Mouse (Mus musculus) R1 (cell line): ENCODE results near the gene Pde6h.

ENCODE experiments used
- DNase-seq: peaks from one replicate; pipeline ENCODE4 v3.0.0-alpha.2; 2018; ENCODE audit warnings: low read depth, low spot score

Pde6h gene

DNA sequence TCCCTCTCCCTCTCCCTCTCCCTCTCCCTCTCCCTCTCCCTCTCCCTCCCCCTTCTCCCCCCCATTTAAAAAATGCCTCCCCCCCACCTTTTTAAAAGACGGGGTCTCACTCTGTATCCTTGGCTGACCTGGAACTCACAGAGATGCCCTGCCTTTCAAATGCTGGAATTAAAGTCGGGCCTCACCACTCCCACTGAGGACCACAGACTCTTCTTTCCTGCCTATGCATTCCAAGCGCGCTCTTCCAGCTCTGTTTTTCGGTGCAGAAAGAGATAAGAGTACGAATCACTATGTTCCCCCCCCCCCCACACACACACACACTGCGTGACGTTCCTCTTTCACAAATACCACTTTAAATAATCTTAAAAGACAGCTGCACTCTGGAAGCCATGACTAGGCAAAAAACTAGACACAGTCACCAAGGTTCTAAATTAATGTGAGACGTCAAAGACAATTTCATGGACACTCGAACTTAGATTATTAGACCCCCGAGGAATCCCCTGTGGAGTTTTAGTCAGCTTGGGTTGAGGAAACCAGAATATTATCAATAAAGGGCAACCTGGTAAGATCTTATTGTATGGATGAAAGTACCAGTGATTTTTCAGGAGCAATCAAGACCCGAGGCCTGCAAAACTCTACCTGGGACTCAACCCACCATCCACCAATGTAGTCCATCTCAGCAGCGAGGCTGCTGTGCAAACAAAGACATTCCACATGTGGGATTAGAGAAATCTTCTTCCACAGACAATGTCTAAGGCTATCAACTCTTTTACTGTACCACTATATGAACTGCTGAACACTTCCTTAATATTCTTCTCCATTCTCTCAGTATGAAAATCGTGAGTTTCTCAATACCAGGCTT lies 15.9 kb downstream of the Pde6h start:
- peak; percentile 54 for DNase-seq

GRCm38 (mm10) chr6:136940188-136940960 lies 16.7 kb downstream of the Pde6h start:
- DNase-seq = no peak

DNA sequence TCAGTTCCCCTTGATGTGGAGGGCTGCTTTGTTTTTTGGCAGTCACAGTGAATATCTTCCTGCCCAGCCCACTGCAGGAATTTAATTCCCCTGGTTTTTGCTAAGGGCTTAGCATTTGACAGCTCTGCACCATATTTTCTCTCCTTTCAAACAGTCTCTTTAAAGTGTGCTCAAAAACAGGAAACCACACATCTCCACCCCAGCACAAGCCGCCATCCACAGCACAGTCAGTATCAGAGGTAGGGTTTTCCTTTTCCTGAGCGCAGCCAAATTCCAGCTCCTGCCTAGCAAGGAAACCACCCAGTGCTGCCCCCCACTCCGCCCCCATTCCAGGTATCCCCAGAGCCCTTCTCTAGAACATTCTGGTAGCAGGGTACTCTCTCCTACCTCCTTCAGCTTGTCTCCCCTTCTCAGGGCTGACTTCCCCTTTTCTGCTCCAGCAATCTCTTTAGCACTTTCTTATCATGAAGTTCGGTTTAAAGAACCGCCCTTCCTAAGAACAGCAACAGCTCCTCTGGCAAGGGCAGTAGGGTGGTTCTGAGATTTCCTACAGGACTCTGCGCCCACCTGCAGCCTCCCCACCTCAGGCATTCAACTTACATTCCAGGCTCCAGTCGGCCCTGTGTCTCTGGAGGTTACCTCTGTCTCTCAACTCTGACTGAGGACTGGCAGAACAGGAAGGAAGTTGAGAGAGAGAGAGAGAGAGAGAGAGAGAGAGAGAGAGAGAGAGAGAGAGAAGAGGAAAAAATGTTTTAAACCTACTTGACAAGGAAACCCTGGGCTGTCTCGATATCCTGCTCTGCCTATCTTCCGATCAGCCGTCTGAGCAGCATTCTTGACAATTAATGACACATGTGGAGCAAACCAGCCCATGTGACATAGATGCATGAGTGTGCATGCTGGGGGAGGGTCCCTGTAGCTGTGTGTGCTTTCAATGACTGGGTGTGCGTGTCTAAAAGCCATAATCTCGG lies 17.7 kb downstream of the Pde6h start, which contains the start of gene Arhgdib:
Gene Arhgdib, minus strand, starts transcription at position 849 of the 971 bp plus-strand sequence.
- DNase-seq = peak; percentile 69

DNA sequence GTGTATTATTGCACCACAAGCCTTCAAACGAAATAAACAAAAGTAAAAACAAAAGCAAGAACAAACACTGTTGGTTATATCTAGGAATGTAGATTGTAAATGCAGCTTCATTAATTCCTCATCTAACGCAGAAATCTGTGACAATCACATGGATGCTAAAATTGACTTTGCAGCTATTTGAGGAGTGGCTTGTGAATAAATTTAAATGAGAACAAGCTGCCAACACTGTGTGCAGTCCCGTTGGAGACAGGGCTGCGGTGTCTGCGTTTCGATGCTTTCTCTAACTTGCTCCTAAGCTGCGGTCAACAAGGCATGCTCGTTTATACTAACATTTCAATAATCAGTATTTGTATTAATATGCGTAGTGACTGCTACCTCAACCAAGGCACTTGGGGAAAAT lies 18.6 kb downstream of the Pde6h start:
- no peak for DNase-seq

DNA sequence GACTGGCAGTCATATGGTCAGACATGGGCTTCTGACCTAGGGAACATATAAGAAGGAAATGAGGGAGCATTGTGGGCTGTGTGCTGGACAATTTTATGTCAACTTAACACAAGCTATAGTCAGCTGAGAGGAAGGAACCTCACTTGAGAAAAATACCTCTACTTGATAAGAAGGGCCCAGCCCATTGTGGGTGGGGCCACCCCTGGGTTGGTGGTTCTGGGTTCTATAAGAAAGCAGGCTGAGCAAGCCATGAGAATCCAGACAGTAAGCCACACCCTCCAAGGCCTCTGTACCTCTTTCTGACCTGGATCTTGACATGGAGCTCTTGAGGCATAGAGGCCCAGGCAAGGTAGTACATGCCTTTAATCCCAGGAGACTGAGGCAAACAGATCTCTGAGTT lies 19.8 kb downstream of the Pde6h start:
- DNase-seq = no peak

DNA sequence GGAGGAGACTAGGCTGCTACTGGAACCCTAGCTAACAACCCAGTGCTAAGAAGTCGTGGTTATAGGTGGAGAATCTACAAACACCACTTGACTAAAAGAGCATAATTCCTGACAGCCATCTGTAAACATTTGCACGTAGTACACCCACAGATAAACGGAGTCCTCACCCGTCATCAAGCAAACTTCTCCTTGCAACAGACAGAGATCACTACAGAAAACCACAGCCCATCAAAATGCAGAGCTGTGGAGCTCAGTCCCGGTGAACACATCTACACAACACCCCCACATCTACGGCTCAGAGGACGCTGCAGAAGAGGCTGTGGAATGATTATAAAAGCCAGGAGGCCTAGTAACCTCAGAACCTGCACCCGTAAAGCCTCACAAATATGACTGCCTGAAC lies 20.9 kb downstream of the Pde6h start:
- no peak for DNase-seq

GRCm38 (mm10) chr6:136946241-136946640 lies 22.6 kb downstream of the Pde6h start:
- no peak for DNase-seq

GRCm38 (mm10) chr6:136946943-136947342 lies 23.3 kb downstream of the Pde6h start:
- no peak for DNase-seq

DNA sequence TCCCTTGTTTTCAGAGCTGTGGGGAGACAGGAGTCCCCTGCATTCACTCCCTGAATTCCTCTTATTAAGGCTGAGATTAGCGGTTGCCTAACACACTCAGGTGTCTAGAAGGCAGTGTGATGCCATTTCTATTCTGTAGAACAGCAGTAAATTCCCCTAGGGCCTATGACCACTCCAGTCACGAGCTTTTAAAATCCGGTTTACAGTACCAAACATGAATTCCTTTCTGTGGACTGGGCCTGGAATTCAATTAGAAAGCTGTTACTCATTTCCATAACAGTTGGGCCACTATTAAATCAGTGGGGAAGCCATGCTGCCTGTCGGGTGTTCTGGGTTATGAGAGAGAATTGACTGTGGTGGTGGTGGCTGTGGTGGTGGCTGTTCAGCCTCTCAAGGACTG lies 24.1 kb downstream of the Pde6h start:
- DNase-seq = peak; percentile 73

DNA sequence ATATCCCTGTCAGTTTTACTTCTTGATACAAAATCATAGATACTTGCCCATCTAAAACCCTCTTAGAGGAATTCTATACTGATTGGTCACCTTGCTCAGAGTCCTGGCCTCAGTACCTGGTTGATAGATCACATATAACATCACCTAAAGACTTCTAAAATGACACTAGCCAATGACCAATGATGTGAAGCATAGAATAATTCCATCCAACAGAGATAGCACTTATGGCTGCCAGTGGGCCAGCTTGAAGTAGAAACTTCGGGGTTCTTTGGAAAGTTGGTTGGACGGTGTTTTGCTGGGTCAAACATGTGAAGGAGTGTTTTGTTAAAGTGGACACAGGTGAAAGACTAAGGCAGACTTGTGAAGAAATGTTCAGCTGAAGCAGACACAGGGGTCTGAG lies 26.5 kb downstream of the Pde6h start:
- no peak for DNase-seq

- peak; percentile 36 for DNase-seq
Measured at GRCm38 (mm10) chr6:136952930-136953329, 29.3 kb downstream of the Pde6h start.

GRCm38 (mm10) chr6:136954192-136954591 lies 30.6 kb downstream of the Pde6h start:
- no peak for DNase-seq

DNA sequence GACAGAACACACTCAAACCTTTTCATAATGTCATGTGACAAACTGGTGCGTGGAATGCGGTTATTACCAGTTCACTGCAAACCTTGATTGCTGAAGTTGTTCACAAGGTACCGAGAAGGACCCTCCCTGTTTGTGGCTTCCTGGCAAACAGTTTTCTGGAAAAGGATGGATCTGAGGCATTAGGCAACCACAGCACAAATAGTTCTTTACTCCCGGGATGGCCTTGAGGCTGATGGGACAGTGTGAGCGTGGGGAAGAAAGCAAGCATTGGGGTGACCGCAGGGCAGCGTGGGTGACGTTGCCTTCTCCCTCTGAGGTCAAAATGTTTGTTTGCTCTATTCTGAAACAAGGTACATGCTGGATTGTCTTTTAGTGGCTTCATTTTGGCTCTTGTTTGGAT lies 31.1 kb downstream of the Pde6h start:
- no peak for DNase-seq

DNA sequence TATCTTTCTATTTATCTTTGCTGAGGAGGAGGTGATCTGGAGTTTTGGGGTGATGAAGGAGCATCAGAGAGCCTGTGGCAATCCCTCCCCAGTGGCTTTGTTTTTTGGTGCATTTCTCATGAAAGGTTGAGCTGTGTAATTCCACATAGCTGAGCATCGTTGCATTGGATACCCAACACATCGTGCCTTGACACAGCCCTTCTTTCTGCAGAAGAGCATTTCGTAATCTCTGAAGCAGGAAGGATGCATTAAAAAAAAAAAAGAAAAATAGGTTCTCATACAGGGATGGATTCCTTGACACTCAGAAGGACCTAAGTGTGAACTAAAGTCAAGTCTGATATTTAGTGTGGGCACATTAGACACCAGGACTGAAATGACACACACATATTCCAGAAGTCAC lies 31.6 kb downstream of the Pde6h start:
- no peak for DNase-seq

DNA sequence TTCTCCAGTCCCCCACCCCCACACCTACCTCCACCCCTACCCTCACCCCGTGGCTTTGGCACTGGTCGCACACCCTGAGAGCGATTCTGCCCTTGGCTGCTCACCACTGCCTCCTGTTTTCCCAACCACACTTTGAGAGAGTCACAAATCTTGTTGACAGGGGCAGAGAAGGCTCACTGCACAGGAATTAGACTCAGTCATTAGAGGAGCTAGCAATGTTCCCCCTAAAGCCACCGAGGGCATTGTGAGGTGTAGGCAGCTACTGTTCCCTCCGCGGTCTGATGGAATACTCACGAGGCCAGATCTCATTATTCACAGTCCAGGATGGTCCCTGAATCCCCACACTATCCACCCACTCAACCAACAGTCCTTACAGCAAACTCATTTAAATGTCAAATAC lies 33.4 kb downstream of the Pde6h start:
- DNase-seq = no peak

GRCm38 (mm10) chr6:136959131-136959530 lies 35.5 kb downstream of the Pde6h start:
- DNase-seq = peak; percentile 21

- no peak for DNase-seq
Measured at GRCm38 (mm10) chr6:136962957-136963356, 39.3 kb downstream of the Pde6h start.

DNA sequence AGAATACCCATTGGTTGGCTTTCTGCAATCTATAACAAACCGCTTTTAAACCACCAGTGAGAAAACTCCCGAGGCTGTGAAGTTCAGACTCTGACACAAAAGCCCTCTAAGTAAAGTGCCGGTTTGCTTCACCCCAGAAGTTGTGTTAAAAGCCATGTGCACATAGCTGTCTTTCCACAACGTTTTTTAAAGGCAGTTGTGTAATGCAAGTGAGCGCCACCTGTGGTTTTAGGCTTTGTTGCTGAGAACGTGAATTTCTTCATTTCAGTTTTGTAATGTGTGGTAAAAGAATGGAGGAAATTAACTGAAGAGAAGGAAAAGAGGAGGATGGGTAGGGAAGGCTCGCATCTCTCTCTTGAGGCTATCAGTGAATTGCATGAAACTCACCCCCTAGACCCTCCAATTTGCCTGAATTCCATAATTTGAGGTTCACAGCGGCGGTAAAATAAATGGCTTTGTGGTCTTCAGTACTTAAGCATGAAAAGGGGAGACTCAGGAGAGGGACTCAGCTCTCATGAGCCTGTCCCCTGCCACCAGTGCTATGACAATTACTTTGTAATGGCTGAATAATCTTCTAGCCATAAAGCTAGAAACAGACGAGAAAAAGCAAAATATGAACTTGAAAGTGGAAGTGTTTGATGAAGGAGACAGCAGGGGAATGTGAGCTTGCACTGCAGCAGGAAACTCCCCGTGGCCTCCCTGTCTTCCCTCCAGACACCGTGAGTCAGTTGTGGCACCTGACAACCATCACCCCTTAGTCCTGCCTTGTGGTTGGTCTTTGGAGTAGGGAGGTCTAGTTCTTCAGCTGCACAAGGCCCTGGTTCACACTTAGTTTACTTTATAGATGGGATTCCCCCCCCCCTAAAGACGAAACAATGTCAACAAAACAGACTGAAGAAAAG lies 41.2 kb downstream of the Pde6h start:
- no peak for DNase-seq

DNA sequence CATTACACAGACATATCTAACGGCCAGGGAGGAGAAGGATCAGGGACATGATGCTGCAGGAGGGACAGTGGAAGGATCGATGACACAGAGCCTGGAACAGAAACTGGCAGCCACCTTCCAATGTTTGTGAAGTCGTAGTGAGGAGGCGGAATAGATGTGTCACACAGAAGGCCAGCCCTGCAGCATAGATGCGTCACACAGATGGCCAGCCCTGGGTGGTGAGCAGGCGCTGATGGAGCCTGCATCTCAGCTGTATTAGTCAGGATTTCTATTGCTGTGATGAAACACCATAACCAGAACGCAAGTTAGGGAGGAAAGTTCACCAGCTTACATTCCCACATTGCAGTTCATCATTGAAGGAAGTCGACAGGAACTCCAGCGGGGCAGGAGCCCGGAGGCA lies 42.3 kb downstream of the Pde6h start:
- DNase-seq = no peak

- DNase-seq = peak; percentile 84
Measured at GRCm38 (mm10) chr6:136967466-136967865, 43.8 kb downstream of the Pde6h start.

- DNase-seq = peak; percentile 46
Measured at GRCm38 (mm10) chr6:136968877-136969276, 45.2 kb downstream of the Pde6h start.
